Mouse (Mus musculus): Measurements from ENCODE around the gene Slc16a7.

- TF ChIP-seq CTCF (IDR thresholded peaks at IDR 0.05; ENCODE audit: low read depth) (no peak), EP300 (IDR thresholded peaks at IDR 0.05; ENCODE audit: low read depth) (no peak)
These were observed 19.1 kb downstream of the Slc16a7 start for GRCm38 (mm10) chr10:125370037-125370610.
